Mouse (Mus musculus) ES-E14 (cell line): ENCODE data around the gene Olfr486. TPM values are rescaled to one million over a fixed set of nuclear protein-coding genes. Genes with fewer than 3 reads are reported as not detected.

Source experiments
- DNase-seq: peaks from one replicate; pipeline ENCODE4 v3.0.0-alpha.2; 2013; ENCODE audit warnings: low read depth, low spot score
- H3K27ac ChIP-seq: 2 replicates; pipeline ENCODE4 v1.5.1; 2012; ENCODE audit warnings: low read depth, mild to moderate bottlenecking, low read length, moderate library complexity, mixed read lengths; ENCODE audit not compliant: poor library complexity, insufficient read depth, severe bottlenecking
- H3K36me3 ChIP-seq: 2 replicates; pipeline ENCODE4 v1.6.1; 2012; ENCODE audit warnings: mild to moderate bottlenecking, low read length, moderate library complexity, mixed read lengths; ENCODE audit not compliant: control insufficient read depth, poor library complexity, insufficient read depth, severe bottlenecking
- H3K4me1 ChIP-seq, 2 experiments: fragments of 150-350 bp in 1 of 2; sonication (generic) in 1 of 2; 2 replicates each; pipeline ENCODE4 v1.6.1; 2012; ENCODE audit warnings: low read length in 2 of 2, mild to moderate bottlenecking in 1 of 2, mixed read lengths in 1 of 2; ENCODE audit not compliant: control insufficient read depth in 2 of 2, insufficient read depth in 2 of 2, poor library complexity in 1 of 2
- H3K4me3 ChIP-seq, 2 experiments: fragments of 150-350 bp in 1 of 2; sonication (generic) in 1 of 2; 2 replicates each; pipeline ENCODE4 v1.5.1; 2012; ENCODE audit warnings: low read length in 2 of 2, low read depth in 1 of 2, mild to moderate bottlenecking in 1 of 2, mixed read lengths in 1 of 2; ENCODE audit not compliant: insufficient read depth in 1 of 2, poor library complexity in 1 of 2, severe bottlenecking in 1 of 2
- H3K9ac ChIP-seq: 2 replicates; pipeline ENCODE4 v1.6.1; 2012; ENCODE audit warnings: low read depth, mild to moderate bottlenecking, low read length, mixed read lengths; ENCODE audit not compliant: poor library complexity, insufficient read depth, severe bottlenecking
- H3K9me3 ChIP-seq: fragments of 150-350 bp; sonication (generic); 2 replicates; pipeline ENCODE4 v1.6.1; 2012; ENCODE audit warnings: low read depth, mild to moderate bottlenecking, low read length; ENCODE audit not compliant: control insufficient read depth, insufficient read depth
- CHD2 ChIP-seq: IDR thresholded peaks from 2 replicates; pipeline ENCODE4 v1.6.1; 2014; ENCODE audit warnings: mild to moderate bottlenecking, low read depth, low read length, inconsistent platforms
- HCFC1 ChIP-seq: IDR thresholded peaks from 2 replicates; pipeline ENCODE4 v1.6.1; 2012; ENCODE audit warnings: low read length, inconsistent platforms, borderline replicate concordance; ENCODE audit not compliant: insufficient read depth
- MAFK ChIP-seq: IDR thresholded peaks from 2 replicates; pipeline ENCODE4 v1.6.1; 2014; ENCODE audit warnings: mild to moderate bottlenecking, low read depth, low read length, inconsistent platforms; ENCODE audit not compliant: insufficient read depth
- ZC3H11A ChIP-seq: IDR thresholded peaks from 2 replicates; pipeline ENCODE4 v1.6.1; 2012; ENCODE audit warnings: low read depth, mild to moderate bottlenecking, inconsistent platforms, low read length, borderline replicate concordance
- ZNF384 ChIP-seq: IDR thresholded peaks from 2 replicates; pipeline ENCODE4 v1.6.1; 2012; ENCODE audit warnings: low read depth, low read length, inconsistent platforms
- in situ Hi-C, 2 experiments: fragments of 600-800 bp; cut with MboI; formaldehyde crosslinking; loops; one replicate each; pipeline ENCODE4 v1.15.1; 2025; ENCODE audit warnings: low sequenced_read_pairs in 2 of 2, inconsistent platforms in 1 of 2; ENCODE audit not compliant: unreplicated experiment in 2 of 2
- total RNA-seq: library from RNA; depleted of rRNA; stranded (reverse); fragments of 300-350 nt; gene quantifications from 2 replicates; pipeline ENCODE4 v1.2.3, GENCODE M21; 2012; rRNA removed

Olfr486 gene
- total RNA-seq, 1 experiment = not detected

GRCm38 (mm10) chr7:108159771-108160170 lies 12.8 kb downstream of the Olfr486 start, which contains the start of gene Olfr485:
Olfr485 (minus strand) TSS chr7:108159871.
- H3K9me3 ChIP-seq = no peaks in the 10 kb centered on the region
- DNase-seq = no peak
- TF ChIP-seq ZC3H11A (no peak), ZNF384 (no peak), CHD2 (no peak), HCFC1 (no peak), MAFK (no peak)
- H3K4me1 ChIP-seq = no peaks in the 10 kb centered on the region
- H3K36me3 ChIP-seq = no peaks in the 10 kb centered on the region
- no peak within 1 kb of the TSS for H3K4me3 ChIP-seq
- H3K27ac ChIP-seq = no peak within 1 kb of the TSS
- H3K9ac ChIP-seq = no peak within 1 kb of the TSS
- in situ Hi-C loops = no loop called here

DNA sequence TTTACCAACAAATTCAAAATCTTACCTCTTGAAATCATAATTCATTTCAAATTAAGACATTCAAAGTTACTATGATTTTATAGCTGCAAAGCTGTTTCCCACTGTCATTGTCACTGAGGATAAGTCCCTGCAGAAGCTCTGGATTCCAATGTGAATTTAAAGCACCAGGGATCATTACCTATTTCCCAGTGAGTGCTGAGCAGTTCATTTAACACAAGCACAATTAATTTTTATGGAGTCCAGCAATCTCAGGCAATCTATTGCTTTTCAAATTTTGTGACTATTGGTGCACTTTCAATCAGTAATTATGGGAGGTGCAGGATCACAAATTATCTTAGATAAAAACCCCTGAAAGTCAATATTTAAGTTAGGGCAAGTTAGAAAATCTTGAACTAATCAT lies 45.2 kb downstream of the Olfr486 start, which contains the start of gene Olfr484:
Gene Olfr484, minus strand, starts transcription at position 101 of the 400 bp plus-strand sequence.
- H3K36me3 ChIP-seq = no peaks in the 10 kb centered on the region
- H3K4me1 ChIP-seq = no peaks in the 10 kb centered on the region
- no peak for TF ChIP-seq CHD2
- no peak for TF ChIP-seq MAFK
- TF ChIP-seq ZC3H11A = no peak
- no peak for TF ChIP-seq ZNF384
- TF ChIP-seq HCFC1 = no peak
- H3K27ac ChIP-seq = no peak within 1 kb of the TSS
- in situ Hi-C loops = no loop called here
- no peak for DNase-seq
- no peak within 1 kb of the TSS for H3K4me3 ChIP-seq
- H3K9me3 ChIP-seq = no peaks in the 10 kb centered on the region
- no peak within 1 kb of the TSS for H3K9ac ChIP-seq

Other genes starting within 250 kb of the Olfr486 start
- not detected in 2 replicates for gene Olfr473, start 242.3 kb downstream of the Olfr486 start, total RNA-seq
- not detected in 2 replicates for gene Olfr474, start 218.1 kb downstream of the Olfr486 start, total RNA-seq
- gene Olfr476, start 207.9 kb downstream of the Olfr486 start, total RNA-seq = not detected in 2 replicates
- not detected in 2 replicates for gene Olfr477, start 186.0 kb downstream of the Olfr486 start, total RNA-seq
- not detected in 2 replicates for gene Olfr478, start 138.8 kb downstream of the Olfr486 start, total RNA-seq
- not detected in 2 replicates for gene Olfr479, start 122.0 kb downstream of the Olfr486 start, total RNA-seq
- not detected in 2 replicates for gene Olfr480, start 105.4 kb downstream of the Olfr486 start, total RNA-seq
- not detected in 2 replicates for gene Olfr481, start 92.9 kb downstream of the Olfr486 start, total RNA-seq
- gene Olfr482, start 75.2 kb downstream of the Olfr486 start, total RNA-seq = not detected in 2 replicates
- gene Olfr483, start 71.9 kb downstream of the Olfr486 start, total RNA-seq = not detected in 2 replicates
- gene Olfr484, start 45.3 kb downstream of the Olfr486 start, total RNA-seq = not detected in 2 replicates
- gene Olfr485, start 12.9 kb downstream of the Olfr486 start, total RNA-seq = not detected in 2 replicates
- not detected in 2 replicates for gene Olfr487, start 41.9 kb upstream of the Olfr486 start, total RNA-seq
- gene Olfr488, start 85.6 kb upstream of the Olfr486 start, total RNA-seq = not detected in 2 replicates
- gene Olfr490, start 116.2 kb upstream of the Olfr486 start, total RNA-seq = not detected in 2 replicates
- not detected in 2 replicates for gene Olfr491, start 140.7 kb upstream of the Olfr486 start, total RNA-seq
- gene Olfr492, start 150.9 kb upstream of the Olfr486 start, total RNA-seq = not detected in 2 replicates
- not detected in 2 replicates for gene Olfr493, start 174.2 kb upstream of the Olfr486 start, total RNA-seq
- not detected in 2 replicates for gene Olfr494, start 192.6 kb upstream of the Olfr486 start, total RNA-seq
- not detected in 2 replicates for gene Olfr495, start 220.4 kb upstream of the Olfr486 start, total RNA-seq
- gene Olfr497, start 247.7 kb upstream of the Olfr486 start, total RNA-seq = not detected in 2 replicates